Mouse (Mus musculus) mouse embryonic stem cell (cell line): ENCODE measurements at regions not wholly inside any gene's neighbourhood (a gene's known extent, or its start where the extent isn't known, plus 50 kb on each side); places are given as distances from the start of the nearest gene placed in this dataset.

ENCODE experiments used
- in situ Hi-C, 2 experiments: fragments of 300-500 bp; cut with MboI; formaldehyde crosslinking; loops; 1 replicate in 1 of 2; 3 replicates in 1 of 2; pipeline ENCODE4 v1.14.3; 2019 to 2020; ENCODE audit warnings: low sequenced_read_pairs in 2 of 2, low pct_unique_long_range_greater_than_20kb in 1 of 2, mixed read lengths in 1 of 2; ENCODE audit not compliant: unreplicated experiment in 1 of 2

- in situ Hi-C loops: no loop called here
These were observed 473.0 kb downstream of the Hs3st4 start for GRCm38 (mm10) chr7:124455659-124456058.

GRCm38 (mm10) chr7:124487326-124487725, 504.7 kb downstream of the Hs3st4 start:
- in situ Hi-C loops: no loop called here

GRCm38 (mm10) chr7:124491109-124491793, 508.6 kb downstream of the Hs3st4 start:
- in situ Hi-C loops: no loop called here

GRCm38 (mm10) chr7:124491851-124492390, 509.3 kb downstream of the Hs3st4 start:
- in situ Hi-C loops: no loop called here

- in situ Hi-C loops: no loop called here
These were observed 518.0 kb downstream of the Hs3st4 start for GRCm38 (mm10) chr7:124500636-124501035.

GRCm38 (mm10) chr7:124502760-124503159, 520.1 kb downstream of the Hs3st4 start:
- in situ Hi-C loops: no loop called here

GRCm38 (mm10) chr7:124549038-124549437, 566.4 kb downstream of the Hs3st4 start:
- in situ Hi-C loops: no loop called here

- in situ Hi-C loops: no loop called here
These were observed 574.5 kb downstream of the Hs3st4 start for GRCm38 (mm10) chr7:124557213-124557612.

- in situ Hi-C loops: no loop called here
These were observed 588.1 kb downstream of the Hs3st4 start for GRCm38 (mm10) chr7:124570804-124571203.

GRCm38 (mm10) chr7:124573666-124574065, 591.0 kb downstream of the Hs3st4 start:
- in situ Hi-C loops: no loop called here

- in situ Hi-C loops: no loop called here
These were observed 598.7 kb downstream of the Hs3st4 start for GRCm38 (mm10) chr7:124581342-124581741.

GRCm38 (mm10) chr7:124585296-124585695, 602.6 kb downstream of the Hs3st4 start:
- in situ Hi-C loops: no loop called here

- in situ Hi-C loops: no loop called here
These were observed 608.7 kb downstream of the Hs3st4 start for GRCm38 (mm10) chr7:124591369-124591768.

- in situ Hi-C loops: no loop called here
These were observed 610.8 kb downstream of the Hs3st4 start for GRCm38 (mm10) chr7:124593462-124593861.

- in situ Hi-C loops: no loop called here
These were observed 618.1 kb downstream of the Hs3st4 start for GRCm38 (mm10) chr7:124600767-124601166.

- in situ Hi-C loops: no loop called here
These were observed 621.9 kb downstream of the Hs3st4 start for GRCm38 (mm10) chr7:124604581-124604980.

- in situ Hi-C loops: no loop called here
These were observed 623.3 kb downstream of the Hs3st4 start for GRCm38 (mm10) chr7:124605978-124606377.

- in situ Hi-C loops: no loop called here
These were observed 624.4 kb downstream of the Hs3st4 start for GRCm38 (mm10) chr7:124607061-124607460.

- in situ Hi-C loops: no loop called here
These were observed 627.8 kb downstream of the Hs3st4 start for GRCm38 (mm10) chr7:124610437-124610836.

GRCm38 (mm10) chr7:124647131-124647530, 664.5 kb downstream of the Hs3st4 start:
- in situ Hi-C loops: no loop called here
